Mouse (Mus musculus): ENCODE results near the gene Ggn.
"Not testable (repeated sequence)": the region's sequence is repeated elsewhere in the genome, so short reads cannot be mapped to it uniquely, and the experiment has no call there.

The Ggn gene

DNA sequence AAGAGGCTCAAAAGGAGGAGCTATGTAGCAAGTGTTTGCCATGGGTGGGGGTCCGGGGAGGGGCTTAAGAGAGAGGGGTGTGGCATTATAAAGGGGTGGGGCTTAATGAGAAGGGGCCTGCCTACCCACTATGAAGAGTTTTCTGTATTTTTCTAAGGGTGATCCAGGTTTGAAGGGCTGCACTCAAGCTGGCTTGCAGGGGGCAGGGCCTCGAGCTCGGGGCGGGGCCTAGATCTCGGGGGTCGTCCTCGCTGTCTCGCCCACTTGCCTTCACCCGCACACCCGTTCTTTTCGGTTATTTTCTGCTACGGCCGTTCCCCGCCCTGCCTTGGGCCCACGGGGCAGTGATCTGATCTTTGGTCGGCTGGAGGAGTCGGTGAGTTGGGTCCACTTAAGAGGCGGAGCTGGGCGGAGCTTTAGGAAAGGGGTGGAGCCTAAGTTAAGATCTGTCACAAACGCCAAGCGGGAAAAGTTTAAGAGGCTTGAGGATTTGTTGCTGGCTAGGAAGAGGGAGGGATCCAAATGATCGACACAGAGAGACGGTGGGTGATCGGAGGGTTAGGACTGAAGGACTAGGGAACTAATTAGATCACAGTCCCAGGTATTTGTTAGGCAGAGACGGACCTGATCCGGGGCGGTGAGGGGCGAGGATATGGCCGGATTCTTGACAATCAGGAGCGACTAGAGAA, at the start of gene Ggn, which contains the start of gene Spred3:
Ggn (plus strand) TSS at position 145 of the 689 bp plus-strand sequence.
Spred3 (minus strand) TSS at position 346 of the 689 bp plus-strand sequence.
- peak; percentile 76 for DNase-seq (ENCODE audit: low spot score)

DNA sequence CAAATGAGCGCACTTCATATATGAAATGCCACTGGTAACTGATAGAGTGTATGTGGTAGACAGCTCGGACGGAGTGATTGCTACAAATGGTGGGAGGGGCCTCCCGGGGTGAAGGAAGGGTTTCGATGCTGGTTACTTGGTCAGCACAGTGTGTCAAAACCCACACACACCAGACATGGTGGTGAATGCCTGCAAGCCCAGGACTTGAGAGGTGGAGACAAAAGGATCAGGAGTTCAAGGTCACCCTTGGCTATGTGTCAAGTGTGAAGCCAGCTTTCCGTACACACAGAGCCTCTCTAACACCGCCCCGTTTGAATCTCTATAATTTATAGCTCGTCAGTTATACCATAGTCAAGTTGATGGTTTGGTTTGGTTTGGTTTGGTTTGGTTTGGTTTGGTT, 47.2 kb upstream of the Ggn start:
- no peak for DNase-seq (ENCODE audit: low spot score)

DNA sequence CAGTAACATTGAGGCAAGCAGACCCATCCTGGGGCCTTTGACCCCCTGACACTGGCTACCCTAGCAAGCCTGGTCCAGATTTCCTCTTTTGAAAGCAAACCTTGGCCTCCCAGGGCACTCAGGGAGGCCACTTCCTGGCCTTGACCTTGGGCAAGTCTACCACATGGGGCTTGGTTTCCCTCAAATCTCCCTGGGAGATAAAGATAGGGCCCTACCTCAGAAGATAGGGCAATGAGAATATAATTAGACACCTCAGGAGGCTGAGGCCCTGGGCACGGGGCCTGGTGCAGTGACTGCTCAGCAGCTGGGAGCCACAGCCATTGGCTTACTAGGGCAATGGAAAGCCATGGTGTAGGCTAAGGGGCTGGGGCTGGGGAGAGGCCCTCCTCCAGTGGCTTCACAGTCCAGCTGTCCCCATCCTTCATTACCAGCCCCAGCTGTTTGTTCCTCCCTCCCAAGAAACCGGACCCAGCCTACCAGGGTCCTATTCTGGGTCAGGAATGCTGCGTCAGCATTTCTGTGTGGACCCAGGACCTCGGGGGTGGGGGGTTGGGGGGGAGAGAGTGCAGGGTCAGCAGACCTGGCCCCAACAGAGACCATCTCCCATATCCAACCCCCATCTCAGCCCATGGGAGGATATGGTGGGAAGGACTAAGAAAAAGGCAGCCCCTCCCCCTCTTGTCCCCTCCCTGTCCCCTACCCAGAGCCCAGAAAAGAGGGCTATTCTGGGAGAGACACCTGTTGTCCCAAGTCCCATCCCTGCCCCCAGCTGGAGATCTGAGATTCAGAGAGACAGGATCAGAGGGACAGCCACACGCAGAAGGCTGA, 46.3 kb upstream of the Ggn start:
- DNase-seq (ENCODE audit: low spot score), result no peak

DNA sequence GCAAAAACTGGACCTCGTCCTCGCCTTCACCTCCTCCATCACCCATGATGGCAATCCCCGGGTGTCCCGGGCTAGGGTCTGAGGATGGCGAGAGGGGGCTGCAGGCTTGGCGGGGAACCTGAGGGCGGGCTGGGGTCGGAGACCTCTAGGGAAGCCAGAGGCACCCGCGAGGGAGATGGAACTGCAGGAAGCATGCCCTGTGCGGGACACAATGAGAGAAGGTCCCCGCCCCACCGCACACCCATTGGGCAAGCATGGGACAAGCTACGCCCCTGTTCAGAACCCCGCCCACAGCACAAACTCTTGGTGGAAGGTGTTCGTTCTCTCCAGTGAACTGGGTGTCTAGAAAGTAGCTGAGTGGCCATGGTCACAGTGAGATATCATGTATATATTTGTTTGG, 45.0 kb upstream of the Ggn start, which contains the start of gene Ryr1:
Ryr1 (minus strand) TSS at position 210 of the 400 bp plus-strand sequence.
- DNase-seq (ENCODE audit: low spot score), result peak; percentile 26

DNA sequence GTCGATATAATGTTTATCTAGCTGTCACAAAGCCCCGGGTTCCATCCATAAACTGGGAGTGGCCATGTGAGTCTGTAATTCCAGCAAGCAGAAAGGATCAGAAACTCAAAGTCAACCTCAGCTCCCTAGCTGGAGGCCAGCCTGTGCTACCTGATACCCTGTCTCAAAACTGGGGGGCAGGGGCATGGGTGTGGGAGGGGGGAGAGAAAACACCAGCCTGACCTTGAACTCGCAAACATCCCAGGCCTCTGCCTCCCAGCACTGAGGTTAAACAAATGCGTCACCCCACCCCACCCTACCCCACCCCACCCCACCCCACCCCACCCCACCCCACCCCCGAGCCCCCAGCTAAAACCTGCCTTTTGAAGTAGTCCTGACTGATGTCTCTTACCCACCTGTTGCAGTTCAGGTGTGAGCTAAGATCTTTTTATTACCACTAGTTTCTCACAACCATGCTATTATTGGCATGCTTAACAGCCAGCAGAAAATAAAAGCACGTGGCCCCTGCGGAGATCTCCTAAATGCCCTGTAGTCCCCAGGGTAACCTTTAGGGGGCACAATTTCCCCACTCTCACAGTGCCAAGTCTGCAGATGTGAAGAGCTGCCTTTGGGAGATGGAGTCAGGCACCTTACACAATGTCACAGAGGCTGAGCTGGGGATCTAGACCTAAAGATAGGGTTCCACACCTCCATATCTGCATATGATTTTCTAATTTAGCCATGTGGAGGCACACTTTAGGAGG, 43.7 kb upstream of the Ggn start:
- peak; percentile 57 for DNase-seq (ENCODE audit: low spot score)

- DNase-seq (ENCODE audit: low spot score), result no peak
These were observed 41.3 kb upstream of the Ggn start for GRCm38 (mm10) chr7:29128725-29129124.

DNA sequence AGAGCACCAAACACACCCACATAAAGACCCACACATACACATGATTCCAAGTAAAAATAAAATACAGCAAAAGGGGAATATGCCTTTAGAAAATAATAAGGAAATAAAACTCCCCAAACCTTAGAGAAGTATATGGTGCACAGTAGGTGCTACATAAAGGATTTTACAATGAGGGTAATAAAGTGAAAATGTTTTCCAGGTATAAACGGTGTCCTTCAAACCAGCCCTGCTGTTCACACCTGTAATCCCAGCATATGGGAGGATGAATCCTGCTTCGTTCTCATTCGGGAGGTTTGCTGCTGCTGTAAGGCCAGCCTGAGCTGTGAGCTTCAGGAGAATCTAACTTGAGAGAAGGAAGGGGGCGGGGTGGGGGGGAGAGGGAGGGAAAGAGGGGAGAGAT, 35.8 kb upstream of the Ggn start:
- DNase-seq (ENCODE audit: low spot score), result no peak

DNA sequence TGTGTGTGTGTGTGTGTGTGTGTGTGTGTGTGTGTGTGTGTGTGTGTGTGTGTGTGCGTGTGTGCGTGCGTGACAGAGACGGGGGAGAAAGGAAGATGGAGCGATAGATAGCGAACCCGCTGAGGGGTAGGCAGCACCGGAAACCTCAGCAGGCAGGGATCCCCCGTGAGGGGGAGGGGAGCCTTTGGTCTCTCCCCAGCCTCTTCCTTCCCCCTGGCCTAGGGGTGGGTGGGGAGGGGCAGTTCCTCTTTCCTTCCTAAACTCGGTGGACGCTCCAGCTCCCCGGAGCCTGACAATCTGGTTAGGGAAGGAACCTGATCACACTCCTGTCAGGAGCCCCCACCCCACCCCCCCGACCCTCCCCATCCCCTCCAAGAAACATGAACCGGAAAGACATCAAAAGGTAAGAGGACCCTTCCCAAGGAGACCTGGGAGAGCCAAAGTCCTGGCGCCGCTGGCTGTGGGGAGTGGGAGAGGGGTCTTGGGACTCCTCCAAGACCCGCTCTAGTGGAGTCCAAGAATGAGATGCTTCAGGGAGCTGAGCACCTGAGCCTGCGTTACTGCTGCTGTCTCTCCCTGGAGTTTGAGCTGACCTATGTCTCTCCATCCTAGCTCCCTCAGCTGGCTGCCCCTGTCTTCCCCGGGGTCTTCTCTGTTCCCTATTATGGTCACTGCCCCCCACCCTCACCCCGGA, 35.2 kb upstream of the Ggn start, which contains the start of gene Rasgrp4:
Rasgrp4 (plus strand) TSS at position 159 of the 694 bp plus-strand sequence.
- no peak for DNase-seq (ENCODE audit: low spot score)

- no peak for DNase-seq (ENCODE audit: low spot score)
These were observed 32.6 kb upstream of the Ggn start for GRCm38 (mm10) chr7:29137429-29137828.

GRCm38 (mm10) chr7:29139237-29139636, 30.8 kb upstream of the Ggn start:
- not testable (repeated sequence) for DNase-seq (ENCODE audit: low spot score)

GRCm38 (mm10) chr7:29141416-29141815, 28.6 kb upstream of the Ggn start:
- DNase-seq (ENCODE audit: low spot score), result no peak

GRCm38 (mm10) chr7:29144006-29144405, 26.0 kb upstream of the Ggn start:
- no peak for DNase-seq (ENCODE audit: low spot score)

GRCm38 (mm10) chr7:29146625-29147367, 23.2 kb upstream of the Ggn start:
- no peak for DNase-seq (ENCODE audit: low spot score)

- DNase-seq (ENCODE audit: low spot score), result no peak
These were observed 21.2 kb upstream of the Ggn start for GRCm38 (mm10) chr7:29148771-29149170.

GRCm38 (mm10) chr7:29151486-29151885, 18.5 kb upstream of the Ggn start:
- no peak for DNase-seq (ENCODE audit: low spot score)

GRCm38 (mm10) chr7:29154018-29154720, 15.8 kb upstream of the Ggn start:
- DNase-seq (ENCODE audit: low spot score), result no peak

GRCm38 (mm10) chr7:29155196-29155837, 14.7 kb upstream of the Ggn start:
- peak; percentile 86 for DNase-seq (ENCODE audit: low spot score)

- DNase-seq (ENCODE audit: low spot score), result peak; percentile 78
These were observed 13.9 kb upstream of the Ggn start, which contains the start of gene Fam98c for GRCm38 (mm10) chr7:29155838-29156782. TSS of gene Fam98c (minus strand) at chr7:29156234.

- DNase-seq (ENCODE audit: low spot score), result no peak
These were observed 11.7 kb upstream of the Ggn start for GRCm38 (mm10) chr7:29158264-29158663.
